Mouse (Mus musculus) retina, postnatal 1 day (tissue): Measurements from ENCODE around the gene Psg16.

ENCODE experiments used
- DNase-seq: peaks from one replicate; pipeline ENCODE4 v3.0.0-alpha.2; 2012

Gene Psg16

GRCm38 (mm10) chr7:17135307-17135706 is 61.5 kb downstream of the Psg16 start:
- no peak for DNase-seq

GRCm38 (mm10) chr7:17149931-17150330 is 76.1 kb downstream of the Psg16 start, which contains the start of gene Ceacam3:
Gene Ceacam3, plus strand, starts transcription at chr7:17150282.
- DNase-seq: no peak

- peak; percentile 15 for DNase-seq
Measured at GRCm38 (mm10) chr7:17155634-17156033, 81.8 kb downstream of the Psg16 start.

- no peak for DNase-seq
Measured at GRCm38 (mm10) chr7:17156885-17157677, 83.2 kb downstream of the Psg16 start.

- DNase-seq: no peak
Measured at GRCm38 (mm10) chr7:17159011-17159410, 85.2 kb downstream of the Psg16 start.

- DNase-seq: no peak
Measured at GRCm38 (mm10) chr7:17171827-17172226, 98.0 kb downstream of the Psg16 start.
